Mouse (Mus musculus) olfactory bulb, adult 2 months (tissue): ENCODE data around the gene Dcaf8.

Experiments
- CTCF ChIP-seq: fragments of 200-500 bp; IDR thresholded peaks from 2 replicates; pipeline ENCODE4 v1.5.1; 2012; ENCODE audit warnings: low read depth, mild to moderate bottlenecking, low read length, moderate library complexity; ENCODE audit not compliant: insufficient read depth
- POLR2A ChIP-seq: fragments of 200-500 bp; IDR thresholded peaks from 2 replicates; pipeline ENCODE4 v1.6.1; 2012; ENCODE audit warnings: mild to moderate bottlenecking, low read depth, low read length, moderate library complexity; ENCODE audit not compliant: insufficient read depth

GRCm38 (mm10) chr1:172162959-172163358 is 15.1 kb downstream of the Dcaf8 start:
- TF ChIP-seq CTCF (no peak), POLR2A (no peak)
